Mouse (Mus musculus): ENCODE results near the gene Calhm2. TPM values are rescaled to one million over a fixed set of nuclear protein-coding genes. Genes with fewer than 3 reads are reported as not detected.
A peak's percentile ranks its signal among the peaks of the same experiment; 100 is the strongest.

Calhm2 gene
- polyA plus RNA-seq, 1 experiment from 2014 or later, result 0.45 TPM

DNA sequence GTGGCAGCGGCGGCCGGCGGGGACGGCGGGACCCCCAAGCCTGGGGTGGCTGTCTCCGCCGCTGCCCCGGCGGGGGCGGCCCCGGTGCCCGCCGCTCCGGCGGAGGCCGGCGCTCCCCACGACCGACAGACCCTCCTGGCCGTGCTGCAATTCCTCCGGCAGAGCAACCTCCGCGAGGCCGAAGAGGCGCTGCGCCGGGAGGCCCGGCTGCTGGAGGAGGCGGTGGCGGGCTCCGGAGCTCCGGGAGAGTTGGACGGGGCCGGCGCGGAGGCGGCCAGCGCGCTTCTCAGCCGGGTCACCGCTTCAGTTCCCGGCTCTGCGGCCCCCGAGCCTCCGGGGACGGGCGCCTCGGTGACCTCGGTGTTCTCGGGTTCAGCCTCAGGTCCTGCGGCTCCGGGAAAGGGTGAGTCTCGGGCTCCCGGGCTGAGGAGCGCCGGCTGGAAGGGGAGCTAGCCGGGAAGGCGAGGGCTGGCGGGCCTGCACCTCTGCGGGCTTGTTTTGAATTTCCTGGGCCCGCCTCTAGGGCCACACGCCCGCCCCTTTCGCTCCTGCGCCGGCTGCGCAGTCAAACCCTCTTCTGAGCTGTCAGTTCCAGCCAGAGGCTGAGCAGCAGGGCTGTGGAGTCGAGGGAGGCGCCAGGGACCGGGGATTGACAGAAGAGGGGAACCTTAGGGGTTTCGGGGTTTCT, 70.0 kb downstream of the Calhm2 start:
- peak; percentile 88 for DNase-seq
- under 1% methylated on average over 72 of the region's 72 CpGs for WGBS
- Histone ChIP-seq H3K27me3 (ENCODE audit: control insufficient read depth, insufficient read depth, low read length) (no peaks in the 10 kb centered on the region), H3K4me2 (ENCODE audit: low read length) (peak overlapping the region; percentile 74), H3K36me3 (ENCODE audit: control insufficient read depth, insufficient read depth, low read length) (peaks cover 23% of the 10 kb centered on the region), H3K4me1 (ENCODE audit: control insufficient read depth, insufficient read depth, low read length) (peaks cover 8% of the 10 kb centered on the region; the same call in 1 of the 2 replicates), H3K27ac (replicated peaks; ENCODE audit: low read depth, low read length) (peak overlapping the region; percentile 89), H3K9me3 (ENCODE audit: control insufficient read depth, low read length) (no peaks in the 10 kb centered on the region), H3K9ac (replicated peaks; ENCODE audit: low read length) (peak overlapping the region; percentile 88), H3K4me3 (replicated peaks; ENCODE audit: low read depth, low read length) (peak overlapping the region; percentile 98)
- ATAC-seq (ENCODE audit: low FRiP score, low TSS enrichment), result peak; percentile 93

DNA sequence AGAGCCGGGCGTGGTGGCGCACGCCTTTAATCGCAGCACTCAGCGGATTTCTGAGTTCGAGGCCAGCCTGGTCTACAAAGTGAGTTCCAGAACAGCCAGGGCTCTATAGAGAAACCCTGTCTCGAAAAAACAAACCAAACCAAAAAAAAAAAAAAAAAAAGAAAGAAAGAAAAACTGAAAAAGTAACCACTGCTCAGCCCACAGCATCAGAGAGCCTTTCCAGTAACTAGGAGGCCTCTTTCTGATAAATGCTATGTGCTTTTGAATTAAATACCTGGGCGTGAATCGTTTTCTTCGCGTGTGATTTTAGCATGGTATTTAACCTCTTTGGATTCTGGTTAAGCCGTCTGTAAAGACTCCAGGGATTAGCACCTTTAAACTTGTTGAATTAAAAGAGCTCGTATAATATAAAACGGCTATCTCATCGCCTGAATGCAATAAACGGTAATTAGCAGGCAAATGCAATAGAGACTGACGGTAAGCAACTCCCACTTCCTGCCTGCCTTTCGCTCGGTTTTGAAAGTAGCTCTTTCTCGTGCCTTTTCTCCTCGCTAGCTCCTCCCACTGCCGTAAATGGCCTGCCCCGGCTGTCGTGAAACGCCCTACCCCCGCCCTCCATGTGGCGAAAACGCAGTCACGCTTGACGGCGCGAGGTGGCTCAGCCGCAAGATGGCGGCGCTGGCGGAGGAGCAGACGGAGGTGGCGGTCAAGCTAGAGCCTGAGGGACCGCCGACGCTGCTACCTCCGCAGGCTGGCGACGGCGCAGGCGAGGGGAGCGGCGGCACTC, 70.8 kb downstream of the Calhm2 start, which contains the start of gene Taf5:
TSS of gene Taf5 (plus strand) at position 651 of the 787 bp plus-strand sequence.
- H3K27ac ChIP-seq (replicated peaks; ENCODE audit: low read depth, low read length), result peak within 1 kb of the TSS; percentile 89
- no peaks in the 10 kb centered on the region for H3K27me3 ChIP-seq (ENCODE audit: control insufficient read depth, insufficient read depth, low read length)
- 11% methylated on average over 49 of the region's 49 CpGs for WGBS
- peaks cover 8% of the 10 kb centered on the region; the same call in 1 of the 2 replicates for H3K4me1 ChIP-seq (ENCODE audit: control insufficient read depth, insufficient read depth, low read length)
- peaks cover 16% of the 10 kb centered on the region for H3K36me3 ChIP-seq (ENCODE audit: control insufficient read depth, insufficient read depth, low read length)
- peak within 1 kb of the TSS; percentile 74 for H3K4me2 ChIP-seq (ENCODE audit: low read length)
- H3K4me3 ChIP-seq (replicated peaks; ENCODE audit: low read depth, low read length), result peak within 1 kb of the TSS; percentile 98
- peak within 1 kb of the TSS; percentile 88 for H3K9ac ChIP-seq (replicated peaks; ENCODE audit: low read length)
- DNase-seq (peak; percentile 98), ATAC-seq (ENCODE audit: low FRiP score, low TSS enrichment) (peak; percentile 84)
- H3K9me3 ChIP-seq (ENCODE audit: control insufficient read depth, low read length), result no peaks in the 10 kb centered on the region

DNA sequence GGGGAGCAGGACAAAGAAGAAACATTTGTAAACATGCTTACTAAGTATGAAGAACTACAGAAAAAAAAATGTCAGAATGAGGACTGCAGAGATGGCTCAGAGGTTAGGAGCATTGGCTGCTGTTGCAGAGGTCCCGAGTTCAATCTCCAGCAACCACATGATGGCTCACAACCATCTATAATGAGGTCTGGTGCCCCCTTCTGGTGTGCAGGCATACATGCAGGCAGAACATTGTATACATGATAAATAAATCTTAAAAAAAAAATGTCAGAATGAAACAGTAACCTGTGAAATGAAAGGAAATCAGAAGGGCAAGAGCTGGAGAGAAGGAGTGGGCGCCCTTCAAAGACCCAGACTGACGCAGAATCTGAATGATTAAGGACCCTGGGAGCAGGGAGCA, 72.2 kb downstream of the Calhm2 start:
- Histone ChIP-seq H3K4me1 (ENCODE audit: control insufficient read depth, insufficient read depth, low read length) (peaks cover 8% of the 10 kb centered on the region; the same call in 1 of the 2 replicates), H3K9me3 (ENCODE audit: control insufficient read depth, low read length) (no peaks in the 10 kb centered on the region), H3K36me3 (ENCODE audit: control insufficient read depth, insufficient read depth, low read length) (peaks cover 3% of the 10 kb centered on the region; the same call in 1 of the 2 replicates), H3K4me2 (ENCODE audit: low read length) (no peak overlapping the region), H3K9ac (replicated peaks; ENCODE audit: low read length) (no peak overlapping the region), H3K27me3 (ENCODE audit: control insufficient read depth, insufficient read depth, low read length) (no peaks in the 10 kb centered on the region), H3K4me3 (replicated peaks; ENCODE audit: low read depth, low read length) (no peak overlapping the region), H3K27ac (replicated peaks; ENCODE audit: low read depth, low read length) (no peak overlapping the region)
- WGBS, result 95% methylated on average over 3 of the region's 3 CpGs
- ATAC-seq (ENCODE audit: low FRiP score, low TSS enrichment), result no peak
- no peak for DNase-seq

DNA sequence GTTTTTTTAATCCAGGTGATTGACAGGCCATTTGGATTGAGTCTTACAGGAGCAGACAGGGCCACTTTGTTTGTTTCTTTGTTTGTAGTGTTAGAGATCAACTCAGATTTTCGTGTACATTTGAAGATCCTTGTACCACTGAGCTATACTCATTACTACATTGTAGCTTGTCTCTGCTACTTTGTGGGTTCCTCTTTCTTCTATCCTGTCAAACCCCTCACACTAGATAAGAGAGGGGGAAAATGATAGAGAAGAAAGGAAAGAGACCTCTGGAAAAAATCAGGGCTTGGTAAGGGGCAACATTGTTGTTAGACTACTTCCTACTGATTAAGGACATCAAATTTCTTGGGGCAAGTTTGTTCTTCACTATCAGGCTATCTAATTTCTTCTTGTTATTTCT, 80.4 kb downstream of the Calhm2 start:
- DNase-seq (no peak), ATAC-seq (ENCODE audit: low FRiP score, low TSS enrichment) (no peak)
- 71% methylated on average over 1 of the region's 1 CpGs for WGBS
- H3K4me3 ChIP-seq (replicated peaks; ENCODE audit: low read depth, low read length), result no peak overlapping the region
- H3K4me2 ChIP-seq (ENCODE audit: low read length), result no peak overlapping the region
- no peaks in the 10 kb centered on the region for H3K36me3 ChIP-seq (ENCODE audit: control insufficient read depth, insufficient read depth, low read length)
- H3K27me3 ChIP-seq (ENCODE audit: control insufficient read depth, insufficient read depth, low read length), result no peaks in the 10 kb centered on the region
- no peak overlapping the region for H3K9ac ChIP-seq (replicated peaks; ENCODE audit: low read length)
- no peaks in the 10 kb centered on the region for H3K9me3 ChIP-seq (ENCODE audit: control insufficient read depth, low read length)
- no peaks in the 10 kb centered on the region for H3K4me1 ChIP-seq (ENCODE audit: control insufficient read depth, insufficient read depth, low read length)
- H3K27ac ChIP-seq (replicated peaks; ENCODE audit: low read depth, low read length), result no peak overlapping the region

Other genes with a start within 250 kb of the Calhm2 start
- gene Ina, start 123.6 kb downstream of the Calhm2 start, polyA plus RNA-seq (2014; fragmentation: Nextera tagmentation; extraction: Ambion mirVana), result 605 and 611 TPM in 2 replicates
- 89.9 and 91.1 TPM in 2 replicates for gene Nt5c2, start 123.1 kb downstream of the Calhm2 start, polyA plus RNA-seq (2014; fragmentation: Nextera tagmentation; extraction: Ambion mirVana)
- gene Pcgf6, start 87.4 kb downstream of the Calhm2 start, polyA plus RNA-seq (2014; fragmentation: Nextera tagmentation; extraction: Ambion mirVana), result 32.2 and 33.6 TPM in 2 replicates
- 8.8 and 10.5 TPM in 2 replicates for gene Taf5, start 70.5 kb downstream of the Calhm2 start, polyA plus RNA-seq (2014; fragmentation: Nextera tagmentation; extraction: Ambion mirVana)
- gene Usmg5, start 47.6 kb downstream of the Calhm2 start, polyA plus RNA-seq (2014; fragmentation: Nextera tagmentation; extraction: Ambion mirVana), result 1,314 and 1,712 TPM in 2 replicates
- 7.2 and 7.3 TPM in 2 replicates for gene Pdcd11, start 47.5 kb downstream of the Calhm2 start, polyA plus RNA-seq (2014; fragmentation: Nextera tagmentation; extraction: Ambion mirVana)
- not detected in 2 replicates for gene Calhm1, start 6.0 kb upstream of the Calhm2 start, polyA plus RNA-seq (2014; fragmentation: Nextera tagmentation; extraction: Ambion mirVana)
- gene Calhm3, start 19.5 kb upstream of the Calhm2 start, polyA plus RNA-seq (2014; fragmentation: Nextera tagmentation; extraction: Ambion mirVana), result not detected in 2 replicates
- gene Neurl1a, start 40.5 kb upstream of the Calhm2 start, polyA plus RNA-seq (2014; fragmentation: Nextera tagmentation; extraction: Ambion mirVana), result 9.6 and 11.4 TPM in 2 replicates

Measured in midbrain, embryonic 14.5 days (tissue).